Mouse (Mus musculus) central nervous system, embryonic 18 days (tissue): ENCODE measurements around the gene Usp1. TPM values are rescaled to one million over a fixed set of nuclear protein-coding genes. Genes with fewer than 3 reads are reported as not detected.

Experiments used
- polyA plus RNA-seq: library from polyadenylated mRNA; depleted of rRNA; stranded (reverse); fragments of >200 nt; gene quantifications from 2 replicates; pipeline ENCODE4 v1.2.3, GENCODE M21; 2012; rRNA removed

The Usp1 gene
- 19.5 and 24.2 TPM in 2 replicates for polyA plus RNA-seq

GRCm38 (mm10) chr4:98923568-98924070, at the start of gene Usp1:
TSS of gene Usp1 (plus strand) at chr4:98923810.

Other genes with a start within 250 kb of the Usp1 start
- gene L1td1, start 197.1 kb upstream of the Usp1 start, polyA plus RNA-seq = 0.08 and 0.11 TPM in 2 replicates
- gene Kank4, start 106.3 kb upstream of the Usp1 start, polyA plus RNA-seq = 1.5 and 2.1 TPM in 2 replicates
- gene I0C0044D17Rik, start 100.0 kb upstream of the Usp1 start, polyA plus RNA-seq = not detected in 2 replicates
- 0.01 TPM in 1 of 2 replicates, not detected in the other for gene Angptl3, start 107.1 kb downstream of the Usp1 start, polyA plus RNA-seq
- gene Dock7, start 197.1 kb downstream of the Usp1 start, polyA plus RNA-seq = 189 TPM in 2 replicates